Mouse (Mus musculus) myocyte (in vitro differentiated cells): ENCODE measurements around the gene Lman2. TPM values are rescaled to one million over a fixed set of nuclear protein-coding genes. Genes with fewer than 3 reads are reported as not detected.

Experiments
- H3K27me3 ChIP-seq: one replicate; pipeline ENCODE4 v1.6.1; 2011; ENCODE audit not compliant: control insufficient read depth, insufficient read depth, insufficient read length
- H3K36me3 ChIP-seq: one replicate; pipeline ENCODE4 v1.6.1; 2011; ENCODE audit not compliant: control insufficient read depth, insufficient read depth
- H3K4me2 ChIP-seq: one replicate; pipeline ENCODE4 v1.6.1; 2011; ENCODE audit warnings: low read depth, control low read depth
- H3K4me3 ChIP-seq: one replicate; pipeline ENCODE4 v1.5.1; 2011; ENCODE audit warnings: mild to moderate bottlenecking, control low read depth, moderate library complexity
- H3K79me2 ChIP-seq: one replicate; pipeline ENCODE4 v1.6.1; 2011; ENCODE audit not compliant: control insufficient read depth, insufficient read depth
- H3ac ChIP-seq: one replicate; pipeline ENCODE4 v1.6.1; 2011; ENCODE audit not compliant: control insufficient read depth, insufficient read length
- CEBPB ChIP-seq: IDR thresholded peaks from 2 replicates; pipeline ENCODE4 v1.6.1; 2011; ENCODE audit warnings: mild to moderate bottlenecking, moderate library complexity; ENCODE audit not compliant: poor library complexity, insufficient read depth, severe bottlenecking
- E2F4 ChIP-seq: IDR thresholded peaks from one replicate; pipeline ENCODE4 v1.6.1; 2011; ENCODE audit warnings: mild to moderate bottlenecking, control low read depth, moderate library complexity; ENCODE audit not compliant: insufficient read depth
- MAX ChIP-seq: IDR thresholded peaks from one replicate; pipeline ENCODE4 v1.6.1; 2011; ENCODE audit warnings: low read depth, mild to moderate bottlenecking, control low read depth
- MYOD1 ChIP-seq, 3 experiments: IDR thresholded peaks; one replicate each; pipeline ENCODE4 v1.6.1; 2011; ENCODE audit warnings: control low read depth in 2 of 3, low read depth in 2 of 3, mild to moderate bottlenecking in 2 of 3, moderate library complexity in 1 of 3; ENCODE audit not compliant: insufficient read length in 2 of 3, control insufficient read depth in 1 of 3
- MYOG ChIP-seq, 3 experiments: IDR thresholded peaks; one replicate each; pipeline ENCODE4 v1.6.1; 2011; ENCODE audit warnings: control low read depth in 2 of 3, low read depth in 2 of 3, mild to moderate bottlenecking in 2 of 3; ENCODE audit not compliant: insufficient read length in 2 of 3, control insufficient read depth in 1 of 3, insufficient read depth in 1 of 3
- POLR2A ChIP-seq: IDR thresholded peaks from one replicate; pipeline ENCODE4 v1.6.1; 2011; ENCODE audit warnings: low read depth, mild to moderate bottlenecking, control low read depth, moderate library complexity; ENCODE audit not compliant: insufficient read length
- POLR2AphosphoS2 ChIP-seq: IDR thresholded peaks from one replicate; pipeline ENCODE4 v1.6.1; 2011; ENCODE audit warnings: low read depth, control low read depth; ENCODE audit not compliant: insufficient read length
- REST ChIP-seq: IDR thresholded peaks from one replicate; pipeline ENCODE4 v1.6.1; 2011; ENCODE audit warnings: mild to moderate bottlenecking, control low read depth, moderate library complexity; ENCODE audit not compliant: insufficient read depth, insufficient read length
- SRF ChIP-seq: IDR thresholded peaks from one replicate; pipeline ENCODE4 v1.6.1; 2011; ENCODE audit warnings: low read depth; ENCODE audit not compliant: control insufficient read depth, insufficient read length
- TCF12 ChIP-seq: IDR thresholded peaks from one replicate; pipeline ENCODE4 v1.6.1; 2011; ENCODE audit warnings: mild to moderate bottlenecking, control low read depth; ENCODE audit not compliant: poor library complexity, insufficient read depth, severe bottlenecking
- TCF3 ChIP-seq: IDR thresholded peaks from one replicate; pipeline ENCODE4 v1.6.1; 2011; ENCODE audit warnings: low read depth, control low read depth; ENCODE audit not compliant: insufficient read length
- USF1 ChIP-seq: IDR thresholded peaks from one replicate; pipeline ENCODE4 v1.6.1; 2011; ENCODE audit warnings: low read depth, mild to moderate bottlenecking, control low read depth, moderate library complexity
- polyA plus RNA-seq: library from polyadenylated mRNA; unstranded; fragments of >200 nt; fragmentation: generic; extraction: Trizol; gene quantifications from one replicate; pipeline ENCODE4 v1.2.1, GENCODE M21; 2012; ENCODE audit warnings: missing spikeins

Gene Lman2
- polyA plus RNA-seq, 1 experiment: 84.7 TPM

- Histone ChIP-seq H3K79me2 (peaks cover 52% of the 10 kb centered on the region), H3K27me3 (peaks cover 7% of the 10 kb centered on the region), H3K36me3 (peaks cover 12% of the 10 kb centered on the region), H3K4me3 (peak overlapping the region; percentile 70), H3ac (peak overlapping the region; percentile 20), H3K4me2 (peak overlapping the region; percentile 86)
- TF ChIP-seq MYOD1 (IDR thresholded peaks at IDR 0.05; ENCODE audit: control insufficient read depth in 1 of 3, insufficient read length in 2 of 3, low read depth in 2 of 3) (peak; percentile 7 to 94 (median 88)), MAX (no peak), USF1 (no peak), POLR2AphosphoS2 (no peak), MYOG (IDR thresholded peaks at IDR 0.05; ENCODE audit: control insufficient read depth in 1 of 3, insufficient read depth in 1 of 3, insufficient read length in 2 of 3, low read depth in 2 of 3) (peak in 1 of 3 experiments; percentile 54), TCF3 (no peak), POLR2A (no peak), TCF12 (no peak), CEBPB (no peak), SRF (no peak)
Observed at GRCm38 (mm10) chr13:55361974-55362452, 570 bp downstream of the Lman2 start.

GRCm38 (mm10) chr13:55361145-55361544, 1.4 kb downstream of the Lman2 start:
- peak overlapping the region; percentile 70 for H3K4me3 ChIP-seq
- H3K79me2 ChIP-seq: peaks cover 61% of the 10 kb centered on the region
- no peak for TF ChIP-seq SRF
- no peak for TF ChIP-seq MAX
- TF ChIP-seq POLR2AphosphoS2: no peak
- TF ChIP-seq MYOG (IDR thresholded peaks at IDR 0.05; ENCODE audit: control insufficient read depth in 1 of 3, insufficient read depth in 1 of 3, insufficient read length in 2 of 3, low read depth in 2 of 3): no peak
- TF ChIP-seq TCF3: no peak
- no peak for TF ChIP-seq CEBPB
- no peak for TF ChIP-seq POLR2A
- no peak for TF ChIP-seq REST
- no peak for TF ChIP-seq MYOD1 (IDR thresholded peaks at IDR 0.05; ENCODE audit: control insufficient read depth in 1 of 3, insufficient read length in 2 of 3, low read depth in 2 of 3)
- no peak for TF ChIP-seq E2F4
- H3K27me3 ChIP-seq: peaks cover 7% of the 10 kb centered on the region
- H3K4me2 ChIP-seq: peak overlapping the region; percentile 86
- H3K36me3 ChIP-seq: peaks cover 20% of the 10 kb centered on the region
- no peak overlapping the region for H3ac ChIP-seq

GRCm38 (mm10) chr13:55346745-55347144, 15.8 kb downstream of the Lman2 start:
- no peaks in the 10 kb centered on the region for H3K27me3 ChIP-seq
- no peaks in the 10 kb centered on the region for H3K79me2 ChIP-seq
- no peak overlapping the region for H3ac ChIP-seq
- H3K4me3 ChIP-seq: no peak overlapping the region
- peaks cover 34% of the 10 kb centered on the region for H3K36me3 ChIP-seq
- no peak for TF ChIP-seq SRF
- TF ChIP-seq REST: no peak
- TF ChIP-seq MYOG (IDR thresholded peaks at IDR 0.05; ENCODE audit: control insufficient read depth in 1 of 3, insufficient read depth in 1 of 3, insufficient read length in 2 of 3, low read depth in 2 of 3): no peak
- no peak for TF ChIP-seq USF1
- no peak for TF ChIP-seq E2F4
- no peak for TF ChIP-seq TCF12
- TF ChIP-seq POLR2A: no peak
- no peak for TF ChIP-seq MYOD1 (IDR thresholded peaks at IDR 0.05; ENCODE audit: control insufficient read depth in 1 of 3, insufficient read length in 2 of 3, low read depth in 2 of 3)
- no peak for TF ChIP-seq MAX
- TF ChIP-seq CEBPB: no peak
- no peak for TF ChIP-seq POLR2AphosphoS2
- TF ChIP-seq TCF3: no peak
- H3K4me2 ChIP-seq: no peak overlapping the region

- Histone ChIP-seq H3ac (no peak overlapping the region), H3K79me2 (no peaks in the 10 kb centered on the region), H3K36me3 (peaks cover 27% of the 10 kb centered on the region), H3K4me3 (no peak overlapping the region), H3K4me2 (no peak overlapping the region), H3K27me3 (no peaks in the 10 kb centered on the region)
- TF ChIP-seq CEBPB (no peak), POLR2A (no peak), POLR2AphosphoS2 (no peak), MAX (no peak), SRF (no peak)
Observed at GRCm38 (mm10) chr13:55344286-55344685, 18.3 kb downstream of the Lman2 start.

GRCm38 (mm10) chr13:55342469-55342868, 20.1 kb downstream of the Lman2 start:
- Histone ChIP-seq H3K79me2 (no peaks in the 10 kb centered on the region), H3K4me3 (no peak overlapping the region), H3ac (no peak overlapping the region)

More at GRCm38 (mm10) chr13:55342469-55342868, 20.1 kb downstream of the Lman2 start:
- no peaks in the 10 kb centered on the region for H3K27me3 ChIP-seq
- no peak for TF ChIP-seq REST
- TF ChIP-seq USF1: no peak
- no peak for TF ChIP-seq TCF12
- TF ChIP-seq SRF: no peak
- no peak for TF ChIP-seq MYOD1 (IDR thresholded peaks at IDR 0.05; ENCODE audit: control insufficient read depth in 1 of 3, insufficient read length in 2 of 3, low read depth in 2 of 3)
- TF ChIP-seq POLR2AphosphoS2: peak; percentile 63
- H3K36me3 ChIP-seq: peaks cover 17% of the 10 kb centered on the region
- no peak overlapping the region for H3K4me2 ChIP-seq
